Mouse (Mus musculus): ENCODE data around the gene Tent2. TPM values are rescaled to one million over a fixed set of nuclear protein-coding genes. Genes with fewer than 3 reads are reported as not detected.

Gene Tent2
- polyA plus RNA-seq, 1 experiment from 2014 or later: 48.0 TPM

DNA sequence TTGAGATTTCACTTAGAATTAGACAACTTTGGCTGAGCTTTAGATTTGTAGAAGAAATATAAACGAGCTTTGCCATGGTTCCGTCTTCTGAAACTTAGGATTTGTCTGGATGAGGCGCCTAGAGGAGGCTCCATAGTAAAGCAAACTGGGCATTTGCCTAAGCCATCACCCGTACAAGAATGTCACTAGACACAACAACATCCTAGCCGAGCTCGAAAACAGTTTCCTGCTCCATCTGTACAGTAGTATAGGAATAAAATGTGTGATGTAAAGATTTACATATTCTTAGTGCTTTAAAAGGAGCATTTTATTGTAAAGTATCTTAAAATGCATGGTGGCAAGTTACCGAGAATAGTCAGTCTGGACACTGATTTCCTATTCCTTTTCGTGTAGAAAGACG lies 69.9 kb downstream of the Tent2 start:
- Histone ChIP-seq H3K9me3 (ENCODE audit: control insufficient read depth, low read length) (no peaks in the 10 kb centered on the region), H3K36me3 (ENCODE audit: control insufficient read depth, insufficient read depth, low read length) (no peaks in the 10 kb centered on the region), H3K27me3 (ENCODE audit: control insufficient read depth, insufficient read depth, low read length) (no peaks in the 10 kb centered on the region), H3K27ac (replicated peaks in 1 of 2; ENCODE audit: control insufficient read depth in 1 of 2, insufficient read depth in 1 of 2, low read depth in 2 of 2, low read length in 2 of 2) (no peak overlapping the region), H3K4me2 (ENCODE audit: low read length) (no peak overlapping the region), H3K4me1 (ENCODE audit: control insufficient read depth in 2 of 2, insufficient read depth in 2 of 2, low read length in 2 of 2) (no peaks in the 10 kb centered on the region), H3K4me3 (ENCODE audit: control insufficient read depth in 1 of 2, insufficient read depth in 1 of 2, low read depth in 1 of 2, low read length in 2 of 2) (no peak overlapping the region), H3K9ac (ENCODE audit: low read length) (no peak overlapping the region)
- ATAC-seq (ENCODE audit: insufficient number of reproducible peaks, insufficient read depth, low FRiP score, low read depth): no peak
- WGBS: 88% methylated on average over 9 of the region's 9 CpGs

- Histone ChIP-seq H3K27me3 (ENCODE audit: control insufficient read depth, insufficient read depth, low read length) (no peaks in the 10 kb centered on the region), H3K9ac (ENCODE audit: low read length) (no peak overlapping the region), H3K27ac (replicated peaks in 1 of 2; ENCODE audit: control insufficient read depth in 1 of 2, insufficient read depth in 1 of 2, low read depth in 2 of 2, low read length in 2 of 2) (no peak overlapping the region; a peak in 2 of 4 replicates), H3K36me3 (ENCODE audit: control insufficient read depth, insufficient read depth, low read length) (no peaks in the 10 kb centered on the region), H3K4me3 (ENCODE audit: control insufficient read depth in 1 of 2, insufficient read depth in 1 of 2, low read depth in 1 of 2, low read length in 2 of 2) (no peak overlapping the region), H3K4me2 (ENCODE audit: low read length) (no peak overlapping the region), H3K9me3 (ENCODE audit: control insufficient read depth, low read length) (no peaks in the 10 kb centered on the region), H3K4me1 (ENCODE audit: control insufficient read depth in 2 of 2, insufficient read depth in 2 of 2, low read length in 2 of 2) (no peaks in the 10 kb centered on the region)
- ATAC-seq (ENCODE audit: insufficient number of reproducible peaks, insufficient read depth, low FRiP score, low read depth): no peak
- 64% methylated on average over 7 of the region's 7 CpGs for WGBS
Measured at GRCm38 (mm10) chr13:93117241-93117640, 74.9 kb downstream of the Tent2 start.

DNA sequence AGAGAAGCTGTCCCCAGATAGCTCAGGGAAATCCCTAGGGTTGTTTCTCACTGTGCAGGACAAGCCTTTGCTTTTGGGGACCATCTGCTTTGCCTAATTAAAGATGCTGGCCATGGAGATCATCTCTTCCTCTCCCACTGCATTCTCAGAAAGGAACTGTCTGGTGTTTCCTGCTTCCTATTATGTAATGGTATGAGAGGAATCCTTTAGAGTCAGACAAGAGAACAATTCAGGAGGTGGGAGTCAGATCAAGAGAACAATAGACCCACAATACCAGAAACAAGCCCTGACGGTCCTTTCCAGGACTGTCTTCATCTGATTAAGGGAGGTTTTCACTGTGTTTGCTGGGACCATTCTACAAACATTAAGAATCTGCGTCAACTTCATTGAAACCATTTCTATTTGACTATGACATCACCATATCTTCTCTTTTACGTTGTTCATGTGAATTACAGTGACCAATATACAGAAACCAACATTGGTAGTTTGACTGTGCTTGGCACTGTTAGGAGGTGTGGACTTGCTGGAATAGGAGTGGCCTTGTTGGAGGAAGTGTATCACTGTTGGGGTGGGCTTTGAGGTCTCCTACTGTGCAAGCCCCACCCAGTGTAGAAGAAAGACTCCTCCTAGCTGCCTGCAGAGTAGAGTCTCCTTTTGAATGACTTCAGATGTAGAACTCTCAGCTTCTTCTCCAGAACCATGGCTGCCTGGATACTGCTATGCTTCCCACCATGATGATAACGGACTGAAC lies 89.7 kb downstream of the Tent2 start:
- ATAC-seq (ENCODE audit: insufficient number of reproducible peaks, insufficient read depth, low FRiP score, low read depth): no peak
- Histone ChIP-seq H3K27ac (replicated peaks in 1 of 2; ENCODE audit: control insufficient read depth in 1 of 2, insufficient read depth in 1 of 2, low read depth in 2 of 2, low read length in 2 of 2) (no peak overlapping the region), H3K9ac (ENCODE audit: low read length) (no peak overlapping the region), H3K4me1 (ENCODE audit: control insufficient read depth in 2 of 2, insufficient read depth in 2 of 2, low read length in 2 of 2) (no peaks in the 10 kb centered on the region), H3K4me3 (ENCODE audit: control insufficient read depth in 1 of 2, insufficient read depth in 1 of 2, low read depth in 1 of 2, low read length in 2 of 2) (no peak overlapping the region), H3K36me3 (ENCODE audit: control insufficient read depth, insufficient read depth, low read length) (no peaks in the 10 kb centered on the region), H3K9me3 (ENCODE audit: control insufficient read depth, low read length) (no peaks in the 10 kb centered on the region), H3K4me2 (ENCODE audit: low read length) (no peak overlapping the region), H3K27me3 (ENCODE audit: control insufficient read depth, insufficient read depth, low read length) (no peaks in the 10 kb centered on the region)
- WGBS: 72% methylated on average over 4 of the region's 4 CpGs

DNA sequence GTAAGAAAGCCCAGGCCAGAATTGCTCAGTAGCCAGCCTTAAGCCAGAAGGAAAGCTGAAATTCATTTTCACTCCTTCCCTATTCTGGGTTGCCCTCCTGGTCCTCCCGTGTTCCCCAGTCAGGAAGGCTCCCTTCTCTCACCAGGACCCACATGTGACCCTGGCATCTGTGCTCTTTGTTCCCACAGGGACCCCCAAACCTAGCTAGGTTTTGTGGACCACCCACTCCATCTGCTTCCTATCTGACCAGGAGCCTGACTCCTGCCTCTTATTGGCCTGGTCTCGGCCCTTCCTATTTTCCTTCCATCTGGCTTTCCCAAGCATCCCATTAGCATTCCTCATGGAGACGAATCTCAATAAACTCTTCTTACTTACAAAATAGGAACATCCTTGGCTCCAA lies 93.6 kb downstream of the Tent2 start:
- Histone ChIP-seq H3K4me1 (ENCODE audit: control insufficient read depth in 2 of 2, insufficient read depth in 2 of 2, low read length in 2 of 2) (peaks cover 11 to 12% of the 10 kb centered on the region in 2 experiments), H3K36me3 (ENCODE audit: control insufficient read depth, insufficient read depth, low read length) (peaks cover 21% of the 10 kb centered on the region), H3K27ac (replicated peaks in 1 of 2; ENCODE audit: control insufficient read depth in 1 of 2, insufficient read depth in 1 of 2, low read depth in 2 of 2, low read length in 2 of 2) (no peak overlapping the region), H3K4me2 (ENCODE audit: low read length) (no peak overlapping the region), H3K4me3 (ENCODE audit: control insufficient read depth in 1 of 2, insufficient read depth in 1 of 2, low read depth in 1 of 2, low read length in 2 of 2) (no peak overlapping the region), H3K27me3 (ENCODE audit: control insufficient read depth, insufficient read depth, low read length) (no peaks in the 10 kb centered on the region), H3K9ac (ENCODE audit: low read length) (no peak overlapping the region), H3K9me3 (ENCODE audit: control insufficient read depth, low read length) (no peaks in the 10 kb centered on the region)
- no peak for ATAC-seq (ENCODE audit: insufficient number of reproducible peaks, insufficient read depth, low FRiP score, low read depth)
- WGBS: 82% methylated on average over 3 of the region's 3 CpGs

DNA sequence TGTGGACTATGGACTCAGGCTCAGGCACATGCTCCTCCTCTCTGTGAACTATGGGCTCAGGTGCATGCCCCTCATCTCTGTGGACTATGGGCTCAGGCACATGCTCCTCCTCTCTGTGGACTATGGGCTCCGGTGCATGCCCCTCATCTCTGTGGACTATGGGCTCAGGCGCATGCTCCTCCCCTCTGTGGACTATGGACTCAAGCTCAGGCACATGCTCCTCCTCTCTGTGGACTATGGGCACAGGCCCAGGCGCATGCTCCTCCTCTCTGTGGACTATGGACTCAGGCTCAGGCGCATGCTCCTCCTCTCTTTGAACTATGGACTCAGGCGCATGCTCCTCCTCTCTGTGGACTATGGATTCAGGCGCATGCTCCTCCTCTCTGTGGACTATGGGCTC lies 95.5 kb downstream of the Tent2 start:
- H3K4me1 ChIP-seq (ENCODE audit: control insufficient read depth in 2 of 2, insufficient read depth in 2 of 2, low read length in 2 of 2): peaks cover 11 to 12% of the 10 kb centered on the region in 2 experiments
- no peak overlapping the region for H3K4me2 ChIP-seq (ENCODE audit: low read length)
- H3K4me3 ChIP-seq (ENCODE audit: control insufficient read depth in 1 of 2, insufficient read depth in 1 of 2, low read depth in 1 of 2, low read length in 2 of 2): no peak overlapping the region
- no peaks in the 10 kb centered on the region for H3K9me3 ChIP-seq (ENCODE audit: control insufficient read depth, low read length)
- H3K36me3 ChIP-seq (ENCODE audit: control insufficient read depth, insufficient read depth, low read length): peaks cover 34% of the 10 kb centered on the region
- H3K9ac ChIP-seq (ENCODE audit: low read length): no peak overlapping the region
- no peak overlapping the region for H3K27ac ChIP-seq (replicated peaks in 1 of 2; ENCODE audit: control insufficient read depth in 1 of 2, insufficient read depth in 1 of 2, low read depth in 2 of 2, low read length in 2 of 2)
- ATAC-seq (ENCODE audit: insufficient number of reproducible peaks, insufficient read depth, low FRiP score, low read depth): no peak
- WGBS: 92% methylated on average over 6 of the region's 6 CpGs
- no peaks in the 10 kb centered on the region for H3K27me3 ChIP-seq (ENCODE audit: control insufficient read depth, insufficient read depth, low read length)

Other genes starting within 250 kb of the Tent2 start
- gene Cmya5, start 47.7 kb downstream of the Tent2 start, polyA plus RNA-seq (2014; fragmentation: Nextera tagmentation; extraction: Ambion mirVana): 11.1 and 11.3 TPM in 2 replicates
- 18.8 and 20.3 TPM in 2 replicates for gene Homer1, start 107.2 kb upstream of the Tent2 start, polyA plus RNA-seq (2014; fragmentation: Nextera tagmentation; extraction: Ambion mirVana)